Mouse (Mus musculus) liver, adult 2 months (tissue): Measurements from ENCODE around the gene Hrasls.

ENCODE experiments used
- CTCF ChIP-seq: fragments of 200-500 bp; IDR thresholded peaks from 2 replicates; pipeline ENCODE4 v1.5.1; 2011; ENCODE audit warnings: low read depth, low read length, control low read depth
- POLR2A ChIP-seq: fragments of 200-500 bp; IDR thresholded peaks from 2 replicates; pipeline ENCODE4 v1.6.1; 2011; ENCODE audit warnings: low read length, control low read depth; ENCODE audit not compliant: insufficient read depth; ENCODE audit errors: extremely low read depth

- no peak for TF ChIP-seq CTCF
- no peak for TF ChIP-seq POLR2A
Measured at GRCm38 (mm10) chr16:29209605-29210411, at the start of gene Hrasls.
